Mouse (Mus musculus): ENCODE measurements around the gene Adprhl1.

GRCm38 (mm10) chr8:13218441-13218840, 35.5 kb downstream of the Adprhl1 start:
- TF ChIP-seq TAL1 (IDR thresholded peaks at IDR 0.05; ENCODE audit: low read length) (no peak), GATA1 (IDR thresholded peaks at IDR 0.05; ENCODE audit: low read length) (no peak)

All from erythroblast, embryonic 14.5 days (primary cell).